Mouse (Mus musculus): Measurements from ENCODE around the gene Slco4a1. TPM values are rescaled to one million over a fixed set of nuclear protein-coding genes. Genes with fewer than 3 reads are reported as not detected.

Slco4a1 gene
- total RNA-seq, 1 experiment, result 14.7 TPM

- Histone ChIP-seq H3K36me3 (ENCODE audit: control insufficient read depth, insufficient read depth, low read length, poor library complexity, severe bottlenecking) (no peaks in the 10 kb centered on the region; the same call in 1 of the 2 replicates), H3K9me3 (ENCODE audit: control insufficient read depth, insufficient read depth, low read depth, low read length) (no peaks in the 10 kb centered on the region), H3K4me1 (ENCODE audit: control insufficient read depth in 2 of 2, insufficient read depth in 2 of 2, low read length in 2 of 2, poor library complexity in 1 of 2) (peaks cover 1 to 19% of the 10 kb centered on the region in 2 experiments; a peak in 3 of 4 replicates), H3K4me3 (ENCODE audit: insufficient read depth in 1 of 2, low read depth in 1 of 2, low read length in 2 of 2, poor library complexity in 1 of 2, severe bottlenecking in 1 of 2) (peak overlapping the region; percentile 5 to 75; a peak in 3 of 4 replicates), H3K27ac (ENCODE audit: insufficient read depth, low read depth, low read length, poor library complexity, severe bottlenecking) (no peak overlapping the region), H3K9ac (ENCODE audit: insufficient read depth, low read depth, low read length, poor library complexity, severe bottlenecking) (no peak overlapping the region)
- DNase-seq (ENCODE audit: low read depth, low spot score), result peak; percentile 62
- in situ Hi-C loops (cut with MboI; ENCODE audit: low sequenced_read_pairs in 2 of 2, unreplicated experiment in 2 of 2), result no loop called here
- TF ChIP-seq CHD2 (IDR thresholded peaks at IDR 0.05; ENCODE audit: low read depth, low read length) (no peak), ZC3H11A (IDR thresholded peaks at IDR 0.05; ENCODE audit: borderline replicate concordance, low read depth, low read length) (no peak), ZNF384 (IDR thresholded peaks at IDR 0.05; ENCODE audit: low read depth, low read length) (no peak), MAFK (IDR thresholded peaks at IDR 0.05; ENCODE audit: insufficient read depth, low read depth, low read length) (no peak), HCFC1 (IDR thresholded peaks at IDR 0.05; ENCODE audit: borderline replicate concordance, insufficient read depth, low read length) (no peak)
Measured at GRCm38 (mm10) chr2:180457680-180458079, 1.6 kb downstream of the Slco4a1 start.

GRCm38 (mm10) chr2:180459437-180459836, 3.4 kb downstream of the Slco4a1 start:
- peaks cover 1 to 25% of the 10 kb centered on the region in 2 experiments; a peak in 3 of 4 replicates for H3K4me1 ChIP-seq (ENCODE audit: control insufficient read depth in 2 of 2, insufficient read depth in 2 of 2, low read length in 2 of 2, poor library complexity in 1 of 2)
- H3K4me3 ChIP-seq (ENCODE audit: insufficient read depth in 1 of 2, low read depth in 1 of 2, low read length in 2 of 2, poor library complexity in 1 of 2, severe bottlenecking in 1 of 2), result no peak overlapping the region
- no peak overlapping the region for H3K27ac ChIP-seq (ENCODE audit: insufficient read depth, low read depth, low read length, poor library complexity, severe bottlenecking)
- in situ Hi-C loops (cut with MboI; ENCODE audit: low sequenced_read_pairs in 2 of 2, unreplicated experiment in 2 of 2), result no loop called here
- DNase-seq (ENCODE audit: low read depth, low spot score), result no peak
- peaks cover 3% of the 10 kb centered on the region; the same call in 1 of the 2 replicates for H3K36me3 ChIP-seq (ENCODE audit: control insufficient read depth, insufficient read depth, low read length, poor library complexity, severe bottlenecking)
- H3K9me3 ChIP-seq (ENCODE audit: control insufficient read depth, insufficient read depth, low read depth, low read length), result no peaks in the 10 kb centered on the region
- no peak for TF ChIP-seq ZC3H11A (IDR thresholded peaks at IDR 0.05; ENCODE audit: borderline replicate concordance, low read depth, low read length)
- TF ChIP-seq HCFC1 (IDR thresholded peaks at IDR 0.05; ENCODE audit: borderline replicate concordance, insufficient read depth, low read length), result no peak
- no peak for TF ChIP-seq CHD2 (IDR thresholded peaks at IDR 0.05; ENCODE audit: low read depth, low read length)
- TF ChIP-seq ZNF384 (IDR thresholded peaks at IDR 0.05; ENCODE audit: low read depth, low read length), result no peak
- TF ChIP-seq MAFK (IDR thresholded peaks at IDR 0.05; ENCODE audit: insufficient read depth, low read depth, low read length), result no peak
- no peak overlapping the region for H3K9ac ChIP-seq (ENCODE audit: insufficient read depth, low read depth, low read length, poor library complexity, severe bottlenecking)

GRCm38 (mm10) chr2:180460801-180461200, 4.8 kb downstream of the Slco4a1 start:
- DNase-seq (ENCODE audit: low read depth, low spot score), result no peak
- no peak overlapping the region for H3K4me3 ChIP-seq (ENCODE audit: insufficient read depth in 1 of 2, low read depth in 1 of 2, low read length in 2 of 2, poor library complexity in 1 of 2, severe bottlenecking in 1 of 2)
- TF ChIP-seq HCFC1 (IDR thresholded peaks at IDR 0.05; ENCODE audit: borderline replicate concordance, insufficient read depth, low read length), result no peak
- no peak for TF ChIP-seq ZC3H11A (IDR thresholded peaks at IDR 0.05; ENCODE audit: borderline replicate concordance, low read depth, low read length)
- H3K9ac ChIP-seq (ENCODE audit: insufficient read depth, low read depth, low read length, poor library complexity, severe bottlenecking), result no peak overlapping the region
- H3K9me3 ChIP-seq (ENCODE audit: control insufficient read depth, insufficient read depth, low read depth, low read length), result no peaks in the 10 kb centered on the region
- no peak overlapping the region for H3K27ac ChIP-seq (ENCODE audit: insufficient read depth, low read depth, low read length, poor library complexity, severe bottlenecking)
- in situ Hi-C loops (cut with MboI; ENCODE audit: low sequenced_read_pairs in 2 of 2, unreplicated experiment in 2 of 2), result no loop called here
- H3K36me3 ChIP-seq (ENCODE audit: control insufficient read depth, insufficient read depth, low read length, poor library complexity, severe bottlenecking), result peaks cover 9% of the 10 kb centered on the region; the same call in 1 of the 2 replicates
- peaks cover 1 to 23% of the 10 kb centered on the region in 2 experiments; a peak in 3 of 4 replicates for H3K4me1 ChIP-seq (ENCODE audit: control insufficient read depth in 2 of 2, insufficient read depth in 2 of 2, low read length in 2 of 2, poor library complexity in 1 of 2)

GRCm38 (mm10) chr2:180462593-180462992, 6.5 kb downstream of the Slco4a1 start:
- no peak overlapping the region for H3K27ac ChIP-seq (ENCODE audit: insufficient read depth, low read depth, low read length, poor library complexity, severe bottlenecking)
- in situ Hi-C loops (cut with MboI; ENCODE audit: low sequenced_read_pairs in 2 of 2, unreplicated experiment in 2 of 2), result no loop called here
- no peak for DNase-seq (ENCODE audit: low read depth, low spot score)
- TF ChIP-seq ZC3H11A (IDR thresholded peaks at IDR 0.05; ENCODE audit: borderline replicate concordance, low read depth, low read length) (no peak), HCFC1 (IDR thresholded peaks at IDR 0.05; ENCODE audit: borderline replicate concordance, insufficient read depth, low read length) (no peak), MAFK (IDR thresholded peaks at IDR 0.05; ENCODE audit: insufficient read depth, low read depth, low read length) (peak; percentile 77), CHD2 (IDR thresholded peaks at IDR 0.05; ENCODE audit: low read depth, low read length) (no peak), ZNF384 (IDR thresholded peaks at IDR 0.05; ENCODE audit: low read depth, low read length) (no peak)
- no peak overlapping the region for H3K9ac ChIP-seq (ENCODE audit: insufficient read depth, low read depth, low read length, poor library complexity, severe bottlenecking)
- peaks cover 1 to 19% of the 10 kb centered on the region in 2 experiments; a peak in 3 of 4 replicates for H3K4me1 ChIP-seq (ENCODE audit: control insufficient read depth in 2 of 2, insufficient read depth in 2 of 2, low read length in 2 of 2, poor library complexity in 1 of 2)
- H3K4me3 ChIP-seq (ENCODE audit: insufficient read depth in 1 of 2, low read depth in 1 of 2, low read length in 2 of 2, poor library complexity in 1 of 2, severe bottlenecking in 1 of 2), result no peak overlapping the region
- H3K9me3 ChIP-seq (ENCODE audit: control insufficient read depth, insufficient read depth, low read depth, low read length), result no peaks in the 10 kb centered on the region
- peaks cover 16% of the 10 kb centered on the region; the same call in 1 of the 2 replicates for H3K36me3 ChIP-seq (ENCODE audit: control insufficient read depth, insufficient read depth, low read length, poor library complexity, severe bottlenecking)

- Histone ChIP-seq H3K36me3 (ENCODE audit: control insufficient read depth, insufficient read depth, low read length, poor library complexity, severe bottlenecking) (peaks cover 20% of the 10 kb centered on the region), H3K9ac (ENCODE audit: insufficient read depth, low read depth, low read length, poor library complexity, severe bottlenecking) (no peak overlapping the region), H3K27ac (ENCODE audit: insufficient read depth, low read depth, low read length, poor library complexity, severe bottlenecking) (no peak overlapping the region), H3K9me3 (ENCODE audit: control insufficient read depth, insufficient read depth, low read depth, low read length) (no peaks in the 10 kb centered on the region), H3K4me1 (ENCODE audit: control insufficient read depth in 2 of 2, insufficient read depth in 2 of 2, low read length in 2 of 2, poor library complexity in 1 of 2) (peaks cover 0 to 6% of the 10 kb centered on the region in 2 experiments; a peak in 2 of 4 replicates), H3K4me3 (ENCODE audit: insufficient read depth in 1 of 2, low read depth in 1 of 2, low read length in 2 of 2, poor library complexity in 1 of 2, severe bottlenecking in 1 of 2) (no peak overlapping the region)
- in situ Hi-C loops (cut with MboI; ENCODE audit: low sequenced_read_pairs in 2 of 2, unreplicated experiment in 2 of 2), result no loop called here
- no peak for TF ChIP-seq ZNF384 (IDR thresholded peaks at IDR 0.05; ENCODE audit: low read depth, low read length)
- TF ChIP-seq ZC3H11A (IDR thresholded peaks at IDR 0.05; ENCODE audit: borderline replicate concordance, low read depth, low read length), result no peak
- no peak for DNase-seq (ENCODE audit: low read depth, low spot score)
Measured at GRCm38 (mm10) chr2:180466505-180466904, 10.5 kb downstream of the Slco4a1 start.

All from ES-E14 (cell line).